Mouse (Mus musculus): ENCODE measurements around the gene Sgo2b. TPM values are rescaled to one million over a fixed set of nuclear protein-coding genes. Genes with fewer than 3 reads are reported as not detected.
"Not testable (repeated sequence)": the region's sequence is repeated elsewhere in the genome, so short reads cannot be mapped to it uniquely, and the experiment has no call there.

The Sgo2b gene
- not detected for total RNA-seq (2021)
- long read RNA-seq, experiment 1 = 0 reads
- long read RNA-seq, experiment 2 = 0 reads

- intact Hi-C loops (cut with DNase I) = no loop called here
- peak in 1 of 2 experiments; percentile 3 for DNase-seq (ENCODE audit: low spot score in 2 of 2)
Observed at GRCm38 (mm10) chr8:63951626-63952377, at the start of gene Sgo2b. Gene Sgo2b, minus strand, starts transcription at chr8:63952248.

GRCm38 (mm10) chr8:63970612-63971391 is 18.8 kb upstream of the Sgo2b start:
- DNase-seq (ENCODE audit: low spot score in 2 of 2); intact Hi-C loops (cut with DNase I): not testable (repeated sequence)

- intact Hi-C loops (cut with DNase I) = no loop called here
- no peak for DNase-seq (ENCODE audit: low spot score in 2 of 2)
Observed at GRCm38 (mm10) chr8:63961032-63961785, 9.2 kb upstream of the Sgo2b start.

GRCm38 (mm10) chr8:63953802-63954201 is 1.8 kb upstream of the Sgo2b start:
- DNase-seq (ENCODE audit: low spot score in 2 of 2); intact Hi-C loops (cut with DNase I): not testable (repeated sequence)

GRCm38 (mm10) chr8:63933171-63933570 is 18.9 kb downstream of the Sgo2b start:
- intact Hi-C loops (cut with DNase I) = no loop called here
- no peak for DNase-seq (ENCODE audit: low spot score in 2 of 2)

GRCm38 (mm10) chr8:63929301-63930097 is 22.5 kb downstream of the Sgo2b start:
- no peak for DNase-seq (ENCODE audit: low spot score in 2 of 2)
- intact Hi-C loops (cut with DNase I) = no loop called here

- no peak for DNase-seq (ENCODE audit: low spot score in 2 of 2)
- intact Hi-C loops (cut with DNase I) = no loop called here
Observed at GRCm38 (mm10) chr8:63921257-63921960, 30.6 kb downstream of the Sgo2b start.

- no peak for DNase-seq (ENCODE audit: low spot score in 2 of 2)
- intact Hi-C loops (cut with DNase I) = no loop called here
Observed at GRCm38 (mm10) chr8:63895096-63895495, 57.0 kb downstream of the Sgo2b start.

GRCm38 (mm10) chr8:63878353-63878752 is 73.7 kb downstream of the Sgo2b start:
- intact Hi-C loops (cut with DNase I) = loop anchor here (5.0 kb wide), 2 partner anchors 1001 to 1796 kb away; no protein-coding TSS in a partner anchor
- no peak for DNase-seq (ENCODE audit: low spot score in 2 of 2)

GRCm38 (mm10) chr8:63877393-63877792 is 74.7 kb downstream of the Sgo2b start:
- intact Hi-C loops (cut with DNase I) = loop anchor here (5.0 kb wide), 2 partner anchors 1000 to 1795 kb away; no protein-coding TSS in a partner anchor

GRCm38 (mm10) chr8:63876949-63877348 is 75.1 kb downstream of the Sgo2b start:
- DNase-seq (ENCODE audit: low spot score in 2 of 2) = peak in 1 of 2 experiments; percentile 3
- intact Hi-C loops (cut with DNase I) = loop anchor here (5.0 kb wide), 2 partner anchors 1000 to 1795 kb away; no protein-coding TSS in a partner anchor

More at GRCm38 (mm10) chr8:63877393-63877792, 74.7 kb downstream of the Sgo2b start:
- DNase-seq (ENCODE audit: low spot score in 2 of 2) = peak; percentile 89 to 92

All from left cerebral cortex, postnatal 14 days (tissue).